Mouse (Mus musculus): ENCODE data around the gene Ryr3. TPM values are rescaled to one million over a fixed set of nuclear protein-coding genes. Genes with fewer than 3 reads are reported as not detected.

Gene Ryr3
- total RNA-seq, 2 experiments from 2014 or later, result 59.5 to 80.0 TPM

Small RNAs within 50 kb of the gene (microRNA-seq; reads per million reads assigned to microRNA genes)
- 0 reads per million in 2 experiments for gene Gm44374

Other genes with a start within 250 kb of the Ryr3 start
- gene Tmco5b, start 68.6 kb upstream of the Ryr3 start, total RNA-seq (2021), result under 1 TPM in 1 of 2 experiments, not detected in 1; 0.31 TPM
- gene Fmn1, start 110.6 kb upstream of the Ryr3 start, total RNA-seq (2021), result 10 to 100 TPM; 20.0 to 22.4 TPM